Mouse (Mus musculus) neural tube, embryonic 14.5 days (tissue): ENCODE measurements around the gene Rhobtb3. TPM values are rescaled to one million over a fixed set of nuclear protein-coding genes. Genes with fewer than 3 reads are reported as not detected.

Experiments
- ATAC-seq: fragments of 200-750 bp; cut with Nextera tagmentation; 2 replicates; pipeline ENCODE4 v1.8.0; 2017; ENCODE audit warnings: low read depth, mild to moderate bottlenecking, moderate TSS enrichment, moderate library complexity
- H3K27ac ChIP-seq: fragments of 300-500 bp; sonication (generic); 2 replicates; pipeline ENCODE4 v1.5.1; 2014; ENCODE audit warnings: low read depth, mild to moderate bottlenecking, control low read depth, low read length, moderate library complexity, mixed read lengths
- H3K27me3 ChIP-seq: fragments of 300-500 bp; sonication (generic); 2 replicates; pipeline ENCODE4 v1.6.1; 2014; ENCODE audit warnings: low read length; ENCODE audit not compliant: control insufficient read depth, insufficient read depth
- H3K36me3 ChIP-seq: fragments of 300-500 bp; sonication (generic); 2 replicates; pipeline ENCODE4 v1.6.1; 2014; ENCODE audit warnings: low read length, mixed read lengths; ENCODE audit not compliant: control insufficient read depth, insufficient read depth
- H3K4me1 ChIP-seq: fragments of 300-500 bp; sonication (generic); 2 replicates; pipeline ENCODE4 v1.6.1; 2014; ENCODE audit warnings: low read length; ENCODE audit not compliant: control insufficient read depth, insufficient read depth
- H3K4me2 ChIP-seq: fragments of 300-500 bp; sonication (generic); 2 replicates; pipeline ENCODE4 v1.6.1; 2014; ENCODE audit warnings: mild to moderate bottlenecking, low read depth, low read length, control low read depth
- H3K4me3 ChIP-seq: fragments of 300-500 bp; sonication (generic); 2 replicates; pipeline ENCODE4 v1.5.1; 2014; ENCODE audit warnings: low read depth, low read length, control low read depth, mixed read lengths
- H3K9ac ChIP-seq: fragments of 300-500 bp; sonication (generic); replicated peaks from 2 replicates; pipeline ENCODE4 v1.6.1; 2014; ENCODE audit warnings: low read depth, mild to moderate bottlenecking, control low read depth, low read length, mixed read lengths
- H3K9me3 ChIP-seq: fragments of 300-500 bp; sonication (generic); 2 replicates; pipeline ENCODE4 v1.6.1; 2016; ENCODE audit warnings: low read length; ENCODE audit not compliant: control insufficient read depth
- WGBS: fragments of 180-500 bp; shearing (Covaris S2); extraction: QIAGEN DNeasy Blood & Tissue Kit; methylation state at CpG from one replicate; pipeline ENCODE4 v1.1.7; 2014; 5-methylcytosine and 5-hydroxymethylcytosine counted together
- polyA plus RNA-seq: library from polyadenylated mRNA; unstranded; fragments of >200 nt; fragmentation: Nextera tagmentation; extraction: Ambion mirVana; gene quantifications from 2 replicates; pipeline ENCODE4 v1.2.1, GENCODE M21; 2014

The Rhobtb3 gene
- polyA plus RNA-seq, 1 experiment from 2014 or later, result 29.3 TPM

DNA sequence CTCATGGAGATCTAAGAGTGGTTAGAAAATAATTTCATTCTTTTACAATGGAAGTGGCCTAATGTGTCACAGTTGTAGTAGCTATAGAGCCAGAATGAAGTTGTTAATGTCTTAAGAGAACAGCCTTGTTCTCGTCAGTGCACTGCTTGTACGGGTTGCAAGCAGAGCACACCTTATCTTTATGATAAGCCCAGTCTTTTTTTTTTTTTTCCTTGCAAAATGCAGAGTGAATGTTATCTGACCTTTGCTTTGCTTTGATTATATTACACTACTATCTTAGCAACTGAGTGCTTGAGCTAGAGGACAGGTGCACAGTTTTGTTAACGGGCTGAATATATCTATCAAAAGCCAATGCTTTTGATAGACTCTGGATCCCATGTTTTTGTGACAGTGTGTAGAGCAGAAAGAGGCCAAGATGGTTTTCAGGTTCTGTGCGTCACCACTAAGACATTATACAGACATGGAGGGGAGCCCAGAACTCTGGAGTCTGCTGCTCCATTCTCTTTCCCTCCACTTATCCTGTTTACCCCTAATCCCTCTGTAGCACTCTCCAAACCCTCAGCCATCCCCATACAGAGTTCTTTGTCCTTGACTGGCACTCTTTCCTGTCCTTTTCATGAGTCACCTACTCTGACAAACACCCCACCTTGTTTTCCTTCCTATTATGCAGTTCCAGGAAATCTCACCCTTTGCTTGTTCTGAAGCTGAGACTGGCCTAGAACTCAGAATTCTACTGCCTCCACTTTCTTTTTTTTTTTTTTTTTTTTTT lies 68.9 kb downstream of the Rhobtb3 start:
- no peaks in the 10 kb centered on the region for H3K27me3 ChIP-seq
- peaks cover 11% of the 10 kb centered on the region for H3K36me3 ChIP-seq
- H3K9ac ChIP-seq, result no peak overlapping the region
- WGBS, result 93% methylated on average over 4 of the region's 4 CpGs
- no peak overlapping the region for H3K4me3 ChIP-seq
- no peaks in the 10 kb centered on the region for H3K9me3 ChIP-seq
- no peak overlapping the region for H3K4me2 ChIP-seq
- H3K27ac ChIP-seq, result no peak overlapping the region
- ATAC-seq, result no peak
- no peaks in the 10 kb centered on the region for H3K4me1 ChIP-seq

DNA sequence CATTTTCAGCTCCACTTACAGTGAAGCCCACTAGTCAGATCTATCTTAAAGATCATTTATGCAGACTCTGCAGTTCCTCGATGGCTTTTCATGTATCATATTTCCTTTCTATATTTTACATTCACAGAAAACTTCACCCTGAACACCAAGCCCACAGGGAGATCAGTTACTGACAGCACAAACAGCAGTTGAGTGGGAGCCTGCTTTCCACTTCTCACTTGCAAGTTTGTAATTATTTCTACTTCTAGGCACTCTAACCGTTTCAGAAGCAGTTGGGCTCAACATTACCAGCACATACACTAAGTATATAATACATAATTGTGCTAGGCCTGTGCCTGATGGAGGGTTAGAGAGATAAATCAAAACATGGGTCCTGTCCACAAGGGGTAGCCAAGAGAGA lies 75.8 kb downstream of the Rhobtb3 start:
- Histone ChIP-seq H3K4me1 (no peaks in the 10 kb centered on the region), H3K9me3 (no peaks in the 10 kb centered on the region), H3K9ac (no peak overlapping the region), H3K27ac (no peak overlapping the region), H3K36me3 (no peaks in the 10 kb centered on the region), H3K4me2 (no peak overlapping the region), H3K27me3 (no peaks in the 10 kb centered on the region), H3K4me3 (no peak overlapping the region)
- 96% methylated on average over 2 of the region's 2 CpGs for WGBS
- no peak for ATAC-seq

DNA sequence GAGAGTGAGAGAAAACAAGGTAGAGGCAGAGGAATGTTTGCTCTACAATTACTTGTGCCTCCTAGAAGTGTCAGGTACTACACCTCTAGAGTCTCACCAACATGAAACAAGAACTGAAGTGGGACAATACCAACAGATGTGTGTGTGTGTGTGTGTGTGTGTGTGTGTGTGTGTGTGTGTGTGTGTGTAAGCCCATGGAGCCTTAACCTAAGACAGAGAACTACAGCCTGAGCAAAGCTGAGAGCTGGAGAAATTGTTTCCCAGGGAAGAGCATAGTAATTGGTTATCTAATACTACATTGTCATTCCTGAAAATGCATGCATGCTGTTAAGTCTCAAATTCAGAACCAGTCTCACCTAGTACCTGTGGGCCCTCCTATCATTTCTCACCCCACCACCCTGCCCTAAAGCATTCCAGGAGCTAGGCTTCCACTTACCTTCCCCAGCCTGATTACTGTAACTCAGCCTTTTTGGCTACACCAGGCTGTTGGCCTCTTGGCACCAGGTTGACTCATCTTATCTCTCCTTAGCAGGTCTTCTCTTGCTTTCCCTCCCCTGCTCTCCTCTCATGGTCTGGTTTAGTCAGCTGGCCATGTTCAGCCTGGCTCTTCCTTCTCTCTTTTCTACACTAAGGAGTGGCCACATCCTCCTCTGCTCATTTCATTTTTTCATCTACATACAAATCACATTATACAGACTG lies 78.1 kb downstream of the Rhobtb3 start:
- H3K9ac ChIP-seq, result no peak overlapping the region
- H3K4me3 ChIP-seq, result no peak overlapping the region
- no peak overlapping the region for H3K4me2 ChIP-seq
- no peaks in the 10 kb centered on the region for H3K4me1 ChIP-seq
- no peak for ATAC-seq
- H3K9me3 ChIP-seq, result no peaks in the 10 kb centered on the region
- no peak overlapping the region for H3K27ac ChIP-seq
- no peaks in the 10 kb centered on the region for H3K27me3 ChIP-seq
- no peaks in the 10 kb centered on the region for H3K36me3 ChIP-seq

DNA sequence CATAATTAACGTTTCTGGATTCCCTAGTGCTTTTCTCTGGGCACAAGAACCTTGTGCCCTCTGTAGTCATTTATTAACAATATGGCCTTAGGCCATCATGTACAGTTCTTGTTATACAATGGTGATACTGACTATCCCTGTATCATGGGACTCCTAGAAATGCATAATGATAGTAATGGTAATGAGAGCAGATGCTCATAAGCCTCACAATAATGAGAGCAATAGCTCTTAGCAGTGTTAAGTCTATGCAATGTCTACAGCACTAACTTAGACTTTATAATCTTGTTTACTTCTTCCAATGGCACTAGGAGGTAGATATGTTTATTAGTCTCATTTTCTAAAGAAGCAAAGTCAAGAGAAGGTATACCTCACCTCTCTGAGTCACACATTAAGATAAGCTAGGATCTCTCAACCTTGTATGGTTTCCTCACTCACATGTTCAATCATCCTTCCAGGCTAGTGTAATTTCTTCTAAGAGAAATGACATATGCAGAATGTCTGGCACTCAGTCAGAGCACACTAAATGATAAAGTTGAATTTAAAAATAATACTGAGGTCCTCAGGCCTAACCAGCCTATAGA lies 84.4 kb downstream of the Rhobtb3 start:
- WGBS, result 60% methylated on average over 1 of the region's 1 CpGs
- H3K4me1 ChIP-seq, result no peaks in the 10 kb centered on the region
- no peak overlapping the region for H3K4me2 ChIP-seq
- no peak overlapping the region for H3K4me3 ChIP-seq
- no peaks in the 10 kb centered on the region for H3K9me3 ChIP-seq
- no peak overlapping the region for H3K27ac ChIP-seq
- H3K36me3 ChIP-seq, result no peaks in the 10 kb centered on the region
- H3K9ac ChIP-seq, result no peak overlapping the region
- no peaks in the 10 kb centered on the region for H3K27me3 ChIP-seq
- no peak for ATAC-seq

DNA sequence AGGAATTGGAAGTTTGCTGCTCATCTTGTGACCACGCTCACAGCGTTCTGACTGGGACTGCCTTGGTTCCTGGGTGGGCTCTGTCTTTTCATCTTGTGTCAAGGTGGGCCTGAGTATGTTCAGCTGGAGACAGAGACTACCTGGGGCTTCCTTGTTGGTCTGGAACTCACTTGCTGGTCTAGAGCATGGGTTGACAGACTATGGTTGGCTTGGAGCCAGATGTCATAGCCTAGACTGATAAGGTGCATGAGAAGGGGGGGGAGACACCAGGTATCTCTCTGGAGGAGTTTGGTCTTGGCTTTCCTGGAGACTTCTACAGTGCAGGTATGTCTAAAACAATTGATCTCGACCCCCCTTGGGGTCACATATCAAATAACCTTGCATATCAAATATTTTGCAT lies 90.6 kb downstream of the Rhobtb3 start:
- no peak overlapping the region for H3K9ac ChIP-seq
- ATAC-seq, result no peak
- 92% methylated on average over 3 of the region's 3 CpGs for WGBS
- H3K4me1 ChIP-seq, result no peaks in the 10 kb centered on the region
- H3K36me3 ChIP-seq, result no peaks in the 10 kb centered on the region
- H3K27me3 ChIP-seq, result no peaks in the 10 kb centered on the region
- no peak overlapping the region for H3K4me2 ChIP-seq
- no peak overlapping the region for H3K4me3 ChIP-seq
- no peaks in the 10 kb centered on the region for H3K9me3 ChIP-seq
- no peak overlapping the region for H3K27ac ChIP-seq

DNA sequence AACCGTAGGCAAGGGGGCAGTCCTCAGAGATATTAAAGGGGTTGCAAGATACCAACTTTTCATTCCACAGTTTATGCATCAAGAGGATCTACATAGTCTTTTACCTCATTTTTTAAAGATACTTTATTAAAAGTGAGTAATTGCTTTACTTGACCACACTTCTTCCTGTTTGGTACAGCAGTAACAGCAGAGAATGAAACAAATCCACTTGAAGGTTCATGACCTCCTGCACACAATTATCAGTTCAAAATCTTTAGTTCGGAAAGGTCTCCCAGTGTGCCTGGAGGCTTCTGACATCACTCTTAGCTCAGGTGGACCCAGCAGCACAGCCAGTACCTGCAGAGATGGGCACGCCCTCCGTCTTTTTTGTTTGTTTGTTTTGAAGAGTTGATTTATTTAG lies 91.7 kb downstream of the Rhobtb3 start:
- Histone ChIP-seq H3K9ac (no peak overlapping the region), H3K27ac (no peak overlapping the region), H3K4me1 (no peaks in the 10 kb centered on the region), H3K36me3 (no peaks in the 10 kb centered on the region), H3K9me3 (no peaks in the 10 kb centered on the region), H3K4me2 (no peak overlapping the region), H3K27me3 (no peaks in the 10 kb centered on the region), H3K4me3 (no peak overlapping the region)
- no peak for ATAC-seq
- WGBS, result 95% methylated on average over 4 of the region's 4 CpGs

DNA sequence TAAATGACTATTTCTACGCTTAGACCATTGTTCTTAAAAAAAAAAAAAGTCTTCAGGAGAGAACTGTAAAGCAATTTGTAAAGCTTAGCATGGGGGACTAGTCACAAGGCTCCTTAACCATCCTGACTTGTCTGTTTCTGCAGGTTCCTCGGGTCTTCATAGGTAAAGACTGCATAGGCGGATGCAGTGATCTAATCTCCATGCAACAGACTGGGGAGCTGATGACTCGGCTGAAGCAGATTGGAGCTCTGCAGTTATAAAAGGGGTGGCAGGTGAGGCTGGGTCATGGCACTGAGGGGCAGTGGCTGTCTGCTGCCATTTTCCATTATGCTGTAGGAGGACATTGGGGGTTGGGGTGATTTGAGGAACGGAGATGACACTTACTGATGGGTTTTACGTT lies 96.7 kb downstream of the Rhobtb3 start:
- Histone ChIP-seq H3K27me3 (no peaks in the 10 kb centered on the region), H3K9ac (no peak overlapping the region), H3K4me1 (no peaks in the 10 kb centered on the region), H3K9me3 (no peaks in the 10 kb centered on the region), H3K4me3 (no peak overlapping the region), H3K4me2 (no peak overlapping the region), H3K36me3 (no peaks in the 10 kb centered on the region), H3K27ac (no peak overlapping the region)
- no peak for ATAC-seq
- WGBS, result 76% methylated on average over 6 of the region's 6 CpGs

DNA sequence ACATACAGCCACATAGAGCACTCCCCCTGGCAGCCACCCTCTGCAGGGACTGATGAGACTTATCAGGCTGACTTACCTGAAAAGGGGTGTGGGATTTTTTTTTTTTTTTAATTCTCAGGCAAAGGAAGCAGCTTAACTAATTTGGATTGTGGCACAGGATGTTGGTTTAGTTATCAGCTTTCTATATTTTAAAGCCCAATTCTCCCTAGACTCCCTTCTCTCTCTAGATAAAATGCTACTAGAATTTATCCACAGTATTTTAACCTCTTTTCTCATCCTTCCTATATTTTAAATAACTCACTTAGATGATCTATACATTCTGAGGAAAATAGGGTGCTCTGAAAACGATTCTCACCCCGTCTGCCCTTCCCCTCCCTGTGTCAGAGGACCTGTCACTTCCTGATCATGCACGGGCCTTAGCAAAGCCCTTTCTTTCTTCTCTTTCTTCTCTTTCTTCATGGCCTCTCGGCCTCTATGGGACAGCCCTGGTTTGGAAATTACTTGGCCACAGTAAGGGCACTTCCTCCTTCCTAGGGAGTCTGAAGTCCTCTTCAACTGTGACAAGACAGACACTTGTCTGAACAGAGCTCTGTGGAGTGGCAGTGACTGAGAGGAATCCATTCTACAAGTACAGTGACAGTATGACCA lies 98.1 kb downstream of the Rhobtb3 start:
- no peak overlapping the region for H3K27ac ChIP-seq
- no peaks in the 10 kb centered on the region for H3K27me3 ChIP-seq
- no peak overlapping the region for H3K4me3 ChIP-seq
- H3K36me3 ChIP-seq, result no peaks in the 10 kb centered on the region
- no peak overlapping the region for H3K9ac ChIP-seq
- ATAC-seq, result no peak
- H3K9me3 ChIP-seq, result no peaks in the 10 kb centered on the region
- no peak overlapping the region for H3K4me2 ChIP-seq
- H3K4me1 ChIP-seq, result peaks cover 8% of the 10 kb centered on the region; the same call in 1 of the 2 replicates
- 54% methylated on average over 4 of the region's 4 CpGs for WGBS
